Mouse (Mus musculus) inflammation-experienced regulatory T-cells, adult 6 months (primary cell): Measurements from ENCODE around the gene Olfr1459. TPM values are rescaled to one million over a fixed set of nuclear protein-coding genes. Genes with fewer than 3 reads are reported as not detected.

Experiments
- ATAC-seq: one replicate; pipeline ENCODE4 v1.8.0; 2017
- polyA plus RNA-seq, 3 experiments: library from polyadenylated mRNA; unstranded; fragments of 100-300 nt; shearing (Covaris generic); gene quantifications; one replicate each; pipeline ENCODE4 v1.2.1; 2017

Gene Olfr1459
- under 1 TPM in 1 of 3 experiments, not detected in 2; 0.08 TPM for polyA plus RNA-seq

- ATAC-seq = no peak
These were observed at the start of gene Olfr1459 for GRCm38 (mm10) chr19:13149449-13149848. Gene Olfr1459, minus strand, starts transcription at chr19:13149549.

- ATAC-seq = no peak
These were observed 36.1 kb upstream of the Olfr1459 start, which contains the start of gene Olfr1462 for GRCm38 (mm10) chr19:13185434-13185833. Gene Olfr1462, plus strand, starts transcription at chr19:13185734.

- no peak for ATAC-seq
These were observed 13.4 kb upstream of the Olfr1459 start, which contains the start of gene Olfr1461 for GRCm38 (mm10) chr19:13162700-13163099. Gene Olfr1461, plus strand, starts transcription at chr19:13163000.

GRCm38 (mm10) chr19:13106675-13107074 is 42.7 kb downstream of the Olfr1459 start, which contains the start of gene Olfr1458:
Gene Olfr1458, minus strand, starts transcription at chr19:13106775.
- no peak for ATAC-seq

GRCm38 (mm10) chr19:13097791-13098190 is 51.6 kb downstream of the Olfr1459 start, which contains the start of gene Olfr1457:
Gene Olfr1457, minus strand, starts transcription at chr19:13097891.
- ATAC-seq = no peak

GRCm38 (mm10) chr19:13093908-13094307 is 55.4 kb downstream of the Olfr1459 start:
- ATAC-seq = no peak

Other genes with a start within 250 kb of the Olfr1459 start
- gene Olfr1447, start 245.8 kb downstream of the Olfr1459 start, polyA plus RNA-seq = not detected
- not detected for gene Olfr1448, start 225.1 kb downstream of the Olfr1459 start, polyA plus RNA-seq
- gene Olfr1449, start 218.7 kb downstream of the Olfr1459 start, polyA plus RNA-seq = not detected
- not detected for gene Olfr1450, start 199.3 kb downstream of the Olfr1459 start, polyA plus RNA-seq
- gene Olfr1451, start 154.5 kb downstream of the Olfr1459 start, polyA plus RNA-seq = not detected
- not detected for gene Olfr1453, start 121.2 kb downstream of the Olfr1459 start, polyA plus RNA-seq
- not detected for gene Olfr1454, start 88.9 kb downstream of the Olfr1459 start, polyA plus RNA-seq
- gene Olfr1457, start 51.7 kb downstream of the Olfr1459 start, polyA plus RNA-seq = not detected
- not detected for gene Olfr1458, start 42.8 kb downstream of the Olfr1459 start, polyA plus RNA-seq
- not detected for gene Olfr1461, start 13.5 kb upstream of the Olfr1459 start, polyA plus RNA-seq
- gene Olfr1462, start 36.2 kb upstream of the Olfr1459 start, polyA plus RNA-seq = not detected
- gene Olfr1463, start 81.8 kb upstream of the Olfr1459 start, polyA plus RNA-seq = not detected
- not detected for gene Olfr1465, start 166.0 kb upstream of the Olfr1459 start, polyA plus RNA-seq
- not detected for gene Olfr1466, start 189.3 kb upstream of the Olfr1459 start, polyA plus RNA-seq
- not detected for gene Olfr1467, start 212.7 kb upstream of the Olfr1459 start, polyA plus RNA-seq